Mouse (Mus musculus): ENCODE measurements around the gene Olfr986. TPM values are rescaled to one million over a fixed set of nuclear protein-coding genes. Genes with fewer than 3 reads are reported as not detected.

Olfr986 gene
- not detected for total RNA-seq (2023)

GRCm38 (mm10) chr9:40180620-40181019 is at the start of gene Olfr986:
TSS of gene Olfr986 (plus strand) at chr9:40180920.

DNA sequence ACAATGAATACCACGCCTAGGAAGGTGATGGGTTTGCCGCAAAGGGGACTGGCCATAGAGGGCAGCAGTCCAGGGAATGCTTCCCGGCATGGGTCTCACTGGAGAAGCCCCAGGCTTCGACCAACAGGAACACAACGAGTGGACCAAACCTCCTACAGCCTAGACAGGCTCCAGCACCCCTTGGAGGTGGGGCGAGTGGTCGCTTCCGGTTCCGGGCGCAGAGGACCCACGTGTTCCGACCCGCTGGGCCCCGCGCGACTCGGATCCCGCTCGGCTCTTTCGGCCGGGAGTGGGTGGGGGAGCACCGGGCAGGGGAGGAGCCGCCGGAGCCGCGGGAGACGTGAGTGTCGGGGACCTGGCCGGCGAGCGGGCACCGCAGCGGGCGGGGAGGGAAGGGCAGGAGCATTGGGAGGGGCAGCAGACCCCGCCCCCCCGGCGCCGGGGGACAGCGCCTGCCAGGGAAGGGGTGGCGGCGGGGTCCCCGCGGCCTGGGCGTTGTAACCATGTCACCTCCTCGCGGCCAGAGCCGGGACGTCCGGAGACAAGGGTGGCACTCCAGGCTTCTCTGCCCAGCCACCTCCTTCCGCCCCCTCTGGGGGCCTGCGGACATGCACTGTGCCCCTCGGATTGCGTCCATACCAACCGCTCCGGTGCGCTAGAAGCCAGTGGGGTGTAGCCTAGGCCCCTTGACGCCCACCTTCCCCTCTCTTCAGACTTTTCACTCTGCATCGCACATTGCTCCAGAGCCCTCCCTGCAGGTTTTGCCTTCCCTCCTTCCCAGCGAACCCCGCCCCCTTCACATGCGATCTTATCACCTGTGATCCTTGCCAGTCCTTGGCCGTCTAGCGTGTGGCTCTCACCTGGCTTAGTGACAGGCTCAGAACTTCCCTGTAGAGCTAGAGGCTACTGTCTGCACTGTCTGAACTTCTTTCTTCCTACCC is 11.6 kb downstream of the Olfr986 start, which contains the start of gene Zfp202:
Zfp202 (plus strand) TSS at position 219 of the 941 bp plus-strand sequence.

Other genes starting within 250 kb of the Olfr986 start
- not detected for gene Olfr974, start 243.4 kb upstream of the Olfr986 start, total RNA-seq (2023)
- gene Olfr975, start 228.9 kb upstream of the Olfr986 start, total RNA-seq (2023) = not detected
- not detected for gene Olfr976, start 219.8 kb upstream of the Olfr986 start, total RNA-seq (2023)
- not detected for gene Olfr978, start 188.8 kb upstream of the Olfr986 start, total RNA-seq (2023)
- not detected for gene Olfr979, start 177.5 kb upstream of the Olfr986 start, total RNA-seq (2023)
- gene Olfr980, start 171.3 kb upstream of the Olfr986 start, total RNA-seq (2023) = not detected
- not detected for gene Olfr981, start 159.5 kb upstream of the Olfr986 start, total RNA-seq (2023)
- not detected for gene Olfr982, start 107.1 kb upstream of the Olfr986 start, total RNA-seq (2023)
- gene Olfr983, start 87.3 kb upstream of the Olfr986 start, total RNA-seq (2023) = not detected
- gene Olfr984, start 66.7 kb upstream of the Olfr986 start, total RNA-seq (2023) = under 1 TPM; 0.12 TPM
- not detected for gene Olfr985, start 50.7 kb upstream of the Olfr986 start, total RNA-seq (2023)
- not detected for gene Tmem225, start 32.8 kb upstream of the Olfr986 start, total RNA-seq (2023)
- gene Zfp202, start 11.4 kb downstream of the Olfr986 start, total RNA-seq (2023) = 1 to 10 TPM; 2.3 to 3.1 TPM
- gene Scn3b, start 88.3 kb downstream of the Olfr986 start, total RNA-seq (2023) = not detected